Mouse (Mus musculus): ENCODE data around the gene Ypel3. TPM values are rescaled to one million over a fixed set of nuclear protein-coding genes. Genes with fewer than 3 reads are reported as not detected.

Ypel3 gene
- total and polyA plus RNA-seq, 3 experiments: 33.9 to 44.0 (median 38.9) TPM

DNA sequence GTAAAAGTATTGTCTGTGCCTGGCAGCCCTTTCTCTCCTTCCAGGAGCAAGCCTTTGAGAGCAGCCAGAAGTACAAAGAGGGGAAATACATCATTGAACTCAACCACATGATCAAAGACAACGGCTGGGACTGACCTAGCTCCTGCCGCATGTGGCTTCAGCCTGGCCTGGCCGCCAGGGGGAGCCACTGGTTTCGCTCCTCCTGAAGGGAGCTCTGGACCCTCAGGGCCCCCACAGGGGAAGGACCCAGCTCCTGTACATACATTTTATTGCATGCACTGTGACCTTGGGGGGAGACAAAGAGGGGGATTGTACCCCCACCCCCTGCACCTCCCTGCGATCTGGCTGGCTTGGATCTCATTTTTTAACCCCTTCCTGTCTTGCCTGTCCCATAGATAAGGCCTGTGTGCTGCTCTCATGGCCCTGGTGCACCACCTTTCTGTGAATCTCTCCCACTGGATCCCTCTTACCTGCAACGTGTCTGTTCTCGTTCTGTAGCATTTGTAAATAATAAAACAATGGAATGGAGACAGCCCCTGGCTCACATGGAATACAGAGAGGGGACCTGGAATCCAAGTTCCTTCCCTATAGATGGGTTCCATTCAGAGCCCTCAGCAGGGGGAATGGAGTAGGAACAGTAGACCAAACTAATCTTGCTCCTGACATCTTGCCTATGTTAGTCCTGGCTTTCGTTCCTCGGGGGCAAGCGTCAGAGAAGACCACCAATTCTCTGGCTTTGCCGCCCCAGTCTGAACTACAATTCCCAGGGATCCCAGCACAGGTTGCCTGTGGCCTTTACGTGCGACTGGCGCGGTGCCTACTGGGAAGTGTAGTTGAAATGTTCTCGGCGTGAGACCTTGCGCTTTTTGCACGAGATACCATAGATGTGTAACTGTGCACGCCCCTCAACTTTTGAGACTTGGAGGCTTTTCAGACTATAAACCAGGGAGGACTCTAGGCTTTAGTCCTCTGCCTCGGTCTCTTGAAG, 3.5 kb downstream of the Ypel3 start:
- dilution Hi-C loops (cut with MboI; ENCODE audit: extremely low pct_ligation_motif_present, extremely low pct_unique_long_range_greater_than_20kb, low sequenced_read_pairs): no loop called here
- in situ Hi-C loops (cut with MboI; ENCODE audit: low pct_ligation_motif_present, low pct_unique_long_range_greater_than_20kb, low sequenced_read_pairs): loop anchor here (5.0 kb wide), 3 partner anchors 78 to 997 kb away; partner anchors contain the start of gene Setd1a
- peaks cover 14 to 82% of the 10 kb centered on the region in 2 experiments for H3K4me1 ChIP-seq (ENCODE audit: control insufficient read depth in 1 of 2, insufficient read depth in 2 of 2)
- TF ChIP-seq SMC3 (IDR thresholded peaks at IDR 0.05; ENCODE audit: low read depth, low read length) (peak; percentile 74), TBP (conservative IDR thresholded peaks at IDR 0.05; ENCODE audit: low read depth, low read length) (no peak), RAD21 (IDR thresholded peaks at IDR 0.05; ENCODE audit: low read depth, low read length) (peak; percentile 27), ZMIZ1 (IDR thresholded peaks at IDR 0.05; ENCODE audit: low read depth, low read length) (no peak), POLR2A (IDR thresholded peaks at IDR 0.05; ENCODE audit: low read depth, low read length) (peak; percentile 27; the same call in 1 of the 2 replicates), MAX (IDR thresholded peaks at IDR 0.05; ENCODE audit: low read length) (peak; percentile 43; the same call in 1 of the 2 replicates), SIN3A (IDR thresholded peaks at IDR 0.05; ENCODE audit: low read length) (no peak), MYC (IDR thresholded peaks at IDR 0.05; ENCODE audit: low read depth, low read length) (peak; percentile 68), USF2 (conservative IDR thresholded peaks at IDR 0.05; ENCODE audit: low read depth, low read length) (peak; percentile 24; the same call in 1 of the 2 replicates), CTCF (conservative IDR thresholded peaks at IDR 0.05 in 1 of 2, IDR thresholded peaks at IDR 0.05 in 1 of 2; ENCODE audit: low read depth in 2 of 2, low read length in 2 of 2) (peak; percentile 80 to 85; a peak in 3 of 4 replicates), RCOR1 (conservative IDR thresholded peaks at IDR 0.05; ENCODE audit: low read depth, low read length) (no peak), MEF2A (IDR thresholded peaks at IDR 0.05; ENCODE audit: borderline replicate concordance, low read depth, low read length) (no peak)
- no peak overlapping the region for H3K4me3 ChIP-seq (replicated peaks in 1 of 3; ENCODE audit: low read depth in 2 of 3, low read length in 2 of 3, poor library complexity in 1 of 3)
- no peak overlapping the region for H3K9ac ChIP-seq (ENCODE audit: insufficient read depth, low read depth)
- DNase-seq (ENCODE audit: extremely low read depth): peak; percentile 80
- no peak overlapping the region for H3K27ac ChIP-seq (ENCODE audit: insufficient read depth, low read depth)
- peaks cover 63 to 76% of the 10 kb centered on the region in 2 experiments for H3K36me3 ChIP-seq (replicated peaks in 1 of 2; ENCODE audit: control insufficient read depth in 1 of 2, insufficient read depth in 1 of 2, low read length in 1 of 2)
- no peak overlapping the region for H3K4me2 ChIP-seq (ENCODE audit: insufficient read depth, low read depth, poor library complexity, severe bottlenecking)
- H3K27me3 ChIP-seq (replicated peaks): no peaks in the 10 kb centered on the region
- peaks cover 2% of the 10 kb centered on the region; the same call in 1 of the 2 replicates for H3K79me2 ChIP-seq (replicated peaks; ENCODE audit: control insufficient read depth, extremely low read depth, insufficient read depth, poor library complexity, severe bottlenecking)
- peaks cover 5% of the 10 kb centered on the region for H3K9me3 ChIP-seq (replicated peaks; ENCODE audit: low read length)

DNA sequence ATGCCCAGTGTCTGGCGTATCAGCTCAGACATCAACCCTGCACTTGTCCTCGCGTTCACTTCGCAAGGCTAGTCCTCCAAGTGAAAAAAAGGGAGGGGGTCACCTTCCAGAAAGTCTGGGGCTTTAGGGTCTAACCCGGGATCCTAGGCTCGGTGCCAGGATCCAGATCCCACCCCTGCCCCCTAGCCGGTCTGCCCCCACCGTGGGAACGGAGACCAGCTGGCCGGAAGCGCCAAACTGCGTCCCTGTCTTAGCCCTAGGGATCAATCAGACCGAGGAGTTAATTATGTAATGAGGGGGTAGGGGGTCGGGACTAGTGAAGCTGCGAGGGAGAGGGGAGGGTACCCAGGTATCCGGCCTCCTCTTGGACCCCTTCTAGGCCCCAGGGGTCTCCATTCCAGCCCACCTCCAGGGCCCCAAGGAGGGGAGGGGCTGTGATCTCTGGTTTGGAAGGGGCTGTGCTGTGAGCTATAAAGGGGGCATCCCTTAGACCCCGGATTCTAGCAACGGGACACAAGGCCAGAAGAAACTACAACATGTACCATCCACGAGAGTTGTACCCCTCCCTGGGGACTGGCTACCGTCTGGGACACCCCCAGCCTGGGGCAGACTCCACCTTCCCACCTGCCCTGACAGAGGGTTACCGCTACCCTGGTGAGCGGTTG, 4.3 kb downstream of the Ypel3 start, which contains the start of gene Tbx6:
TSS of gene Tbx6 (plus strand) at position 513 of the 665 bp plus-strand sequence.
- H3K27me3 ChIP-seq (replicated peaks): no peaks in the 10 kb centered on the region
- peak within 1 kb of the TSS in 2 of 3 experiments; percentile 2 to 34 for H3K4me3 ChIP-seq (replicated peaks in 1 of 3; ENCODE audit: low read depth in 2 of 3, low read length in 2 of 3, poor library complexity in 1 of 3)
- 0 out of 2 replicates have a peak, but pooled peaks have one; percentile 4 for TF ChIP-seq MAZ (IDR thresholded peaks at IDR 0.05; ENCODE audit: low read depth, low read length)
- TF ChIP-seq MXI1 (IDR thresholded peaks at IDR 0.05; ENCODE audit: low read depth, low read length): no peak
- TF ChIP-seq CHD2 (IDR thresholded peaks at IDR 0.05; ENCODE audit: low read length): no peak
- peaks cover 5% of the 10 kb centered on the region for H3K9me3 ChIP-seq (replicated peaks; ENCODE audit: low read length)
- H3K9ac ChIP-seq (ENCODE audit: insufficient read depth, low read depth): peak within 1 kb of the TSS; percentile 37; the same call in 1 of the 2 replicates
- H3K36me3 ChIP-seq (replicated peaks in 1 of 2; ENCODE audit: control insufficient read depth in 1 of 2, insufficient read depth in 1 of 2, low read length in 1 of 2): peaks cover 69 to 82% of the 10 kb centered on the region in 2 experiments
- peak within 1 kb of the TSS; percentile 3; the same call in 1 of the 2 replicates for H3K4me2 ChIP-seq (ENCODE audit: insufficient read depth, low read depth, poor library complexity, severe bottlenecking)
- H3K4me1 ChIP-seq (ENCODE audit: control insufficient read depth in 1 of 2, insufficient read depth in 2 of 2): peaks cover 11 to 74% of the 10 kb centered on the region in 2 experiments
- dilution Hi-C loops (cut with MboI; ENCODE audit: extremely low pct_ligation_motif_present, extremely low pct_unique_long_range_greater_than_20kb, low sequenced_read_pairs): no loop called here
- no peak for DNase-seq (ENCODE audit: extremely low read depth)
- peak within 1 kb of the TSS; percentile 14; the same call in 1 of the 2 replicates for H3K27ac ChIP-seq (ENCODE audit: insufficient read depth, low read depth)
- peaks cover 2% of the 10 kb centered on the region; the same call in 1 of the 2 replicates for H3K79me2 ChIP-seq (replicated peaks; ENCODE audit: control insufficient read depth, extremely low read depth, insufficient read depth, poor library complexity, severe bottlenecking)
- in situ Hi-C loops (cut with MboI; ENCODE audit: low pct_ligation_motif_present, low pct_unique_long_range_greater_than_20kb, low sequenced_read_pairs): loop anchor here (5.0 kb wide), 3 partner anchors 79 to 996 kb away; partner anchors contain the start of gene Setd1a

Measured in CH12.LX (cell line).